Mouse (Mus musculus): ENCODE results near the gene Smurf2. TPM values are rescaled to one million over a fixed set of nuclear protein-coding genes. Genes with fewer than 3 reads are reported as not detected.
A peak's percentile ranks its signal among the peaks of the same experiment; 100 is the strongest.
"Not testable (repeated sequence)": the region's sequence is repeated elsewhere in the genome, so short reads cannot be mapped to it uniquely, and the experiment has no call there.

Smurf2 gene
- total RNA-seq, 4 experiments from 2014 or later, result 25.3 to 32.9 (median 28.0) TPM

DNA sequence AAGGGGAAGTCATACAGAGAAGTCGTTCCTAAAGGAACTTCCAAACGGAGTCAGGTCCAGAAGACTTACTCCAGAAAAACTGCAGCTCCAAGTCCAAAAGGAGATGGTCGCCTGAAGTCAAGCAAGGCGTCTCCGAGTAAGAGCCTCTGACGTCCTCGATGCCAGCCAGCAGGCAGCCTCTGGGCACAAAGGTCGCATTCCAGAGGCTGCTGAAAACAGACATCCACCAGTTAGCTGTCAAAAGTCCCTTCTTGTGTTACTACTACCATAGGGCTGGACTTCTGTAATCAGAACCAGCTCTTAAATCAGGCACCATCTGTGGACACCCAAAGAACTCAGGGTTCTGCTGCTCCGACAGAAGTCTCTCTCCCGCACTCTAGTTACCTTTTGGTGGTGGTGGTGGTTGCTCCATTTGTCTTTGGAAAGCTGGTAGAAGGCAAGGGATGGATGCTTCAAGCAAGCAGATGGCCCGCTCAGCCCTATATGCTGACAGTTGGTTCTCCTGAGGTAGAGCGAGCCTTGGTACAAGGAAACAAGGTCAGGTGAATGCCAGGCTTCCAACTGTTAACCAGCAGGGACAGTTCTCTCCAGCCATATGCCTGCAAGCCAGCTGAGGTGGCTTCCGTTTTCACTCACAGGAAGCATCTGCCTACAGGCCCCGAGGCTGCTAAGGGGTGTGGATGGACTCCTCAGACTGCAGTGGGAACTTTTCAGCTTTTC is 105.8 kb downstream of the Smurf2 start:
- no peak for DNase-seq (ENCODE audit: low spot score in 2 of 2)

DNA sequence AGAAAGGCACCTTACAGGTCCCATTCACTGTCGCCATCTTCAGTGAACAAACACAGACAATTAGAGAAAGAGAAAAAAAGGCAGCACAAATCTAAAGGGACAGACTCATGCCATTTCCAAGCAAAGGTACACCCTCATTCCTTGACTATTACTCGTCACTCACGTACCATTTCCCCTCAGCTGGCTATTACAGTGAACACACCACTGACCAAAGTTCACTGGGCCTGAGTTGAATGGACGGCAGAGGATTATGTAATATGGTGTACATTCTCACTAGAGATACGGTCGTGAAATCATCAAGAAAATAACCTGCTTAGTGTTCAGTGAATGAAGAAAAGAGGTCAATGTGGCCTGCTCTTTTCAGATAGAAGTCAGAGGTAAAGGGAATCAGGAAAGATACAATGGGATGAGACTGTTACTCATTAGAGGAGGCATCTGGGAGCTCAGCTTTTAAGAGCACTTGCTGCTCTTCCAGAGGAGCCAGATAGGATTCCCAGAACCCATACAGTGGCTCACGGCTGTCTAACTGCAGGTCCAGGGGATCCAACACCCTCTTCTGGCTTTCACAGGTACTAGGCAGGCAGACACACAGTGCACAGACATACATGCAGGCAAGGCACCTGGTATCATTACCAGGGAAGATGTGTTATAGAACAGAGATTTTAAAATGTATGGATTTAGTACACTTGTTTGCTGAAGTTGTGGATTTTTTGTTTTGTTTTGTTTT is 107.9 kb downstream of the Smurf2 start:
- no peak for DNase-seq (ENCODE audit: low spot score in 2 of 2)

DNA sequence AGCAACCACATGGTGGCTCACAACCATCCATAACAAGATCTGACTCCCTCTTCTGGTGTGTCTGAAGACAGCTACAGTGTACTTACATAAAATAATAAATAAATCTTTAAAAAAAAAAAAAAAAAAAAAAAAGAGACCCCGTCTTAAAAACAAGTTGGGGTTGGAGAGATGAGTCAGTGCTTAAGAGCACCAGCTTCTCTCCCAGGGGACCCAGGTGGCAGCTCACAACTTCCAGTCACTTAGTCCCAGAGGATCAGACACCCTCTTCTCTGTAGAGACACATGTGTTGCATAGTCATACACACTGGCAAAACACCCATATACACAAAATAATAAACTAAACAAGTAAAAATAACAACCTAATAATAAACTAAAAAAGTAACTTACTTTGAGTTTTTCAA is 113.1 kb downstream of the Smurf2 start:
- DNase-seq (ENCODE audit: low spot score in 2 of 2), result not testable (repeated sequence)

DNA sequence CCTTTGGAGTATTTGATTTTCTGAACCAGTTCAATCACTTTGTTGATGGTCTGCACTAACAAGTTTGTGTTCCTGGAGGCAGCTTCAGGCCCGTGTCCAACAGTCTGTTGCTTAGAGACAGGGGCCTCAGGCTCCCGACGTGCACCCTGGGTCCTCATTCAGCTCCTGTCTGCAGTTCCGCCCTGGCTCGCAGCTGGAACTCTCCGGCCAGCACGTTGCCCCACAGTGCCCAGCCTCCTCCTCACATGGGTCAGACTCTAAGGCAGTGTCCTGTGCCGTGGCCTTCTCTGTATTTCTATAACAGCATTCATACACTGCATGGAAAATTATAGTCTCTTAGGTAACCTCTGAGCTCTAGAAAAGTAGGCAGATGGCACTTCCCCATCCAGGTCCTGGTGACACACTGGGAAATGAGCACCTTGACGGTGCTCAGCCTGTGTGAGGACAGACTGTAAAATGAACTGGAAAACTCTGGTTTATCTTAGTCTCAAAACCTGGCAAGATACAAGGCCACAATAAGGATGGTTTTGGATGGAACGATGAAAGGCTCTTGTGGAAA is 118.4 kb downstream of the Smurf2 start:
- no peak for DNase-seq (ENCODE audit: low spot score in 2 of 2)

DNA sequence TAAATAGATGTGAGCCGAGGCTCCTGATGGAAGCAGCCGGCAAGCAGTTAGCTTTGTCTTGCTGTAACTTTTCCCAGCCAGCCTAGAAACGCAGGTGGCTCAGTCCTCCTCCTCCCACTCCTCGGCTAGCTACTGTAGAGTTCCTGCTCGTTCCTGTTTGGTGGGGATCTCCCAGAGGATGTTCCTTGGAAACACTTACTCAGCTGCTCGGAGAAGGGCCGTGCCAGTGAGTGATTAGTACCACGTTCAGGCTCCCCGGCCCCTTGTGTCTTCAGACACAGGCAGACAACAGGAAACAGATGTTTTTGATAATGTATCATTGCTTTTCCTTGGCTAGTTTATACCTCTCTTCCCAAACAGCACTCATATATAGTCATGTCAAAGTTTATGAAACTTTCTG is 124.8 kb downstream of the Smurf2 start:
- no peak for DNase-seq (ENCODE audit: low spot score in 2 of 2)

DNA sequence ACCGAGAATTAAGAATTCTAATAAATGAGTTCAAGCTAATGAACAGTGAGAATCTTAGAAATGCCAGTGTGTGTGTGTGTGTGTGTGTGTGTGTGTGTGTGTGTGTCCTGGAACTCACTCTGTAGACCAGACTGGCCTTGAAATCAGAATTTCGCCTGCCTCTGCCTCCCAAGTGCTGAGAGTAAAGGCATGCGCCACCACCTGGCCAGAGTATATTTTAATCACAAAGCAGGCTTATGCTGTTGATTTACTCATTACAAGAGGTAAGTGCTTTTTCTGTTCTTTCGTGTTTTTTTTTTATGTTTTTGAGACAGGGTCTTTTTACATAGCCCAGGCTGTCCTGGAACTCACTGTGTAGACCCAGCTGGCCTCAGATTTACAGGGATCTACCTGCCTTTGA is 126.7 kb downstream of the Smurf2 start:
- DNase-seq (ENCODE audit: low spot score in 2 of 2), result no peak

DNA sequence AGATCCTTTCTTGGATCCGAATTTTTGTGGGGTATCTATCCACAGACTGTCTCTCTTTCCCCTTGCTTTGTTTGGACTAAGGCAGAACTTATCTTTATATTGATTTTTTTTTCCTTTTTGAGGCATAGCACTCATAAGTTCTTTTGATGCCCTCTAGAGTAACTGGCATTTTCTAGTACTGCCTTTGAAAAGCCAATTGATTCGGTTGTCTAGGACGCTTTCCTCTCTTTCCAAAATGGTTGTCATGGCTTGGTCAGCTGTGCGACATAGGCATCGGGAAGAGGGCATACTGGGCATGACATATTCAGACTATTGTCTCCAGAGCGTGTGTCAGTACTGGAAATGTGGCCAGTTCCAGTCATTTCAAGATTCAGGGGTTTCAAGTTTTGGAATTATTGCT is 130.9 kb downstream of the Smurf2 start:
- no peak for DNase-seq (ENCODE audit: low spot score in 2 of 2)

DNA sequence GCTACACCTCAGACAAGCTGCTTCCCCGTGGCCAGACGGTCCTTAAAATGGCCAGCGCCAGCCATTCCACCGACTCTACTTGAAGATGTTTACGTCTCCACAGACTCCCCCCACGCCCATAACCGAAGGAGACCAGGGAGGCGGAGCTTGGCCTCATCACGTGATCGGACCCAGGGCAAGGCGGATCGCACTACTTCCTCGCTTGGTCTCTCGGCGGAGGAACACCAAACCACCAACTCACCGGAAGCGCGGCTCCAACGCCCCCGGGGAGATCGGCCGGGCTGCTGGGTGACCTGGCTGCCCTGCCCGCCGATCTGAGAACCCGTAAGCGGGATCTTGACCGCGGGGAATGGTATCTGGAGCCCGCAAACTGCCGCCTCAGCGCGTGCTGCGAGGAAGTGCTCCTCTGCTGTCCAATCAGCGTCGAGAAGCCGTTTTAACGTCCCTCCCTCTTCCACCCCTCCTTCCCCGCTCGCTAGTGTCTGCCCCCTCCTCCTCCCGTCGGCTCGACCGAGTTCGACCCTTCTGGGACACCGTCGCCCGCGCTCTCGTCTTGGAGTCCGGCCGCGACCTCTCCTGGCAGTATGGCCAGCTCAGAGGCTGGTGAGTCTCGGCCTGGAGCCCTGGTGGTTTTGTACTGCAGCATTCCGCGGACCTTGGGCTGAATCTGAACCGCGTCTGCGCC is 131.6 kb downstream of the Smurf2 start, which contains the start of the genes Ddx5 and Cep95:
Gene Ddx5, minus strand, starts transcription at position 411 of the 685 bp plus-strand sequence.
Gene Cep95, plus strand, starts transcription at position 478 of the 685 bp plus-strand sequence.
- peak; percentile 97 for DNase-seq (ENCODE audit: low spot score in 2 of 2)

DNA sequence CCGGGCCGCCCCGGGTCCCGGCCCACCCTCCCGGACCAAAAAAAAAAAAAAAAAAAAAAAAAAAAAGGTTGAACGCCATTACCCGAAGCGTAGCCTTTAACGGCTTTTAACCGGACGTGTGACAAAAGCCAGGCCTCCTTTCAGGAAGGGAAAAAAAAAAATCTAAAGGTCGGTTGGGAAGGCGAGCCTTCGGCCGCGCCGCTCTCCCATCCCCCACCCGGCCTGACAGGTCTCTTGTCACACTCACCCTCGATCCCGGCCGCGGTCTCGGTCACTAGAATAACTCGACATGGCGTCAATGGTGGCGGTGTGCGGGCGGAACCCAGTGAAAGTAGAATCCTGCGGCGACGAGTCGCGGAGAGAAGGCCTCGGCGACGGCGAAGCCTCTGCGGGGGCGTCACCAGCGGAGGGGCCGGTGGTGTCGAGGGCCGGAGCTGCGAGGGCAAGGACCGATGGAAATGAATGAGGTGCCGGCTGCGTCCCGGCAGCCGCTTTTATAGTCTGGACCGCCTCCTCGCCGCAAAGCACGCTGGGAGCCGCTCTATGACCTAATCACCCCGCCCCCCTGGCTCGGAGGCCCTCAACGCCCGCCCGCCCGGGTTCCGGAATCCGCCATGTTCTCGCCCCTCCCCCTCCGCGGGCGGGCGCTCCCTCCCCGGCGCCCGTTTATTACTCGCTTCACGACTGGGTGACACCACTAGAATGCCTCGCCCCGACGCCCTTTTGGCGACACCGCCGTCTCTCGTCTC is 132.3 kb downstream of the Smurf2 start:
- DNase-seq (ENCODE audit: low spot score in 2 of 2), result peak; percentile 97

DNA sequence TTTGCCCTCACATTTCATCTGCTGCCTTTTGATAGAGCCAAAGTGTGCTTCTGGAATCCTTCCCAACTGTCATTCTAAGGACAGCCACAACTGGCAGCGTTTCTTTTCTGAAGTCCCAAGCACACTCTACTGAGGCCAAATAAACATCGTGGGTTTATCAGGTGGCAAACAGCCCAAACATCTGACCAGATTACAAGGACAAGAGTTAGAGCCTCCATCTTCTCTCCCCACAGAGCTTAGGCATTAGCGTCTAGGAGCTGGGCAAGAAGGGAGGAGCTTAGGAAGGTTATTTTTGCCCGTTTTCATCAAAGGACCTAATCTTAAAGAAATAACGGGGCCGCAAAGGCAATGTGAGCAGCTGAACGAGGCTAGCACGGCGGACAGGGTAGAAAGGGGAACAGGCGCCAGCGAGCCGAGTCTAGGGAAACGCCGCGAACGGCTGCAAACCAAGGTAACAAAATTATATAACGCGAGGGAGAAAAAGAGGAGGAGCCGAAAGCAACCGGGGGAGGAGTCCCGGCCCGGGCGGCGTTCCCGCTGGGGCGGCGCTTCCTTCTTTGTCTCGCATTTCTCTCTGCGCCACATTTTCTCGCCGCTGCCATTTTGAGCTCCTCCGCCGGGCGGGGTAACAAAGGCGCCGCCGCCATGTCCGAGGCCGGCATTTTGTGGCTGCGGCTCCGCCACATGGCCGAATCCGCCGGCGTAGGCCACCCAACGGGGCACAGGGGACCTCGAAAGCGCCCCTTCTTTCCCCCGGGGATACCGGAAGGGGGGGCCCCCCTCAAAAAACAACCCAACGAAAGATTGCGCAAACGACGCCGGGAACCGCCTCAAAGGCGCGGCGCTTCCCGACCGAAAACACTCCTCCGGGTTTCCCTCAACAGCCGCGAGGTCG is 133.1 kb downstream of the Smurf2 start:
- DNase-seq (ENCODE audit: low spot score in 2 of 2), result peak; percentile 88 to 91

DNA sequence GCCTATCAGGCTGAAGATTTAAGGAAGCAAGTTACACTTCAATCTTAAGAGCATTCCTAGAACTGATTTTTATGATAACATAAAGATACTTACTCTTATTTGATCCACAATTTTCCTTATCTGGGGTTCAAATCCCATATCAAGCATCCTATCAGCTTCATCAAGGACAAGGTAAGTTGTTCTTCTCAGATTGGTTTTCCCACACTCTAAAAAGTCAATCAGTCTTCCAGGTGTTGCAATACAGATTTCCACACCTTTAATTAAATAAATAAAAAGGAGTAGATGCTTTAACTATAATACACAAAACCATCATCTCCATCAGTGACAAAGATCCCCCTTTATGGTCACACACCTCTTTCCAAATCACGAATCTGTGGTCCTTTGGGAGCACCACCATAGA is 135.5 kb downstream of the Smurf2 start:
- DNase-seq (ENCODE audit: low spot score in 2 of 2), result no peak

DNA sequence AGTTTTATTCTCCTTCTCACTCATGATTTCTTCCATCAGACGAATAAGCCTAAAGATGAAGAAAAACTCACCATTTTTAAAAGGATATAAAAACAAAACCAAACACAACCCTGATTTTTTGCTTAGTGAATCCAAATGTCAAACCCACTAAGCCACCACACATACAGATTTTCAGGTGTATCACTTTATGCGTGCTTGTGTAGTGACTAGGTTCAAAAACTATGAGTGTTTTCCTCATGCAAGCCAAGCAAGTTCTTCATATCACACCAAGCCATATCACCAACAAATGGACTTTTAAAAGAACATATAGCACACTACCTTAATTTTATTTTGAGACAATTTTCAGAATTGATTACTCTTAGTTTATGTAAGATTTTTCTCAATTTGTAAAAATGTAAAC is 136.0 kb downstream of the Smurf2 start:
- no peak for DNase-seq (ENCODE audit: low spot score in 2 of 2)

DNA sequence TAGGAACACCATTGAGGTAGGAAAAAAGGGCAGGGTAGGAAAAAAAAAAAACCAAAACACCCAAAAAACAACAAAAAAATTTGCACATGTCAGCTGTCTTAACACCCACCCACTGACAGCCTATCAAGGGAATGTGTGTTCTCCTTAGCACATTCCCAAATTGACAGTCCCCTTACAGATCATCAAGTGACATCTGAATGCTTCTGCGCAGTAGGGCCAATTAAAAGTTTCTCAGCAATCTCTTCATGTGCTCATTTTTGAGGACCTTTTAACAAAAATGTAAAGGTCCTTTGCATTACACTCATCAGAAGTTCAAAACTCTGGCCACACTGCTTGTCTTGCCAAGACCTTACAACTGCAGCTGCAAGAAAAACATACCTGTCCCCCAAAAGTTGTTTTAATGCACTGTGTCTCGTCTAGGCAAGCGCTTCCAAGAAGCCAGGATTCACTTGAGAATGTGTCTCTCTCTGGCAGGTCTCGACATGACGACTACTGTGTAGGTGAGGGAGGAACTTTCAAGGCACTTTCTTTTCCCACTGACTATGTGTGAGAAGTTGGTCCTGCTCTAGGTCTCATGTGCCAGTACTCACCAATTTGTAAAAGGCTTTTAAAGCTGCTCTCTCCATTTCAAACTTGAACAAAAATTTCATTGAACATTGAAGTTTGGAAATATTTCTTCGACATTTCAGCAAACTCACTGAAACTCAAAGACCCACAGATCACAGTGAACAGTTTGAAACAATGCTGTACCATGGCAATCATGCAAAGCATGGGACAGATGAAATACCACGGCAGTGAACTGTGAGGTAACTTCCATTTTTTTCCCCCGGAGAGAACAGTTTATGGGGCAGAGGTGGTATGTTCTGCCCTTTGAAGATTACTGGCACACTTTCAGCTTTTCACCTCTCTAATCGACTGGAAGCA is 137.4 kb downstream of the Smurf2 start:
- no peak for DNase-seq (ENCODE audit: low spot score in 2 of 2)

DNA sequence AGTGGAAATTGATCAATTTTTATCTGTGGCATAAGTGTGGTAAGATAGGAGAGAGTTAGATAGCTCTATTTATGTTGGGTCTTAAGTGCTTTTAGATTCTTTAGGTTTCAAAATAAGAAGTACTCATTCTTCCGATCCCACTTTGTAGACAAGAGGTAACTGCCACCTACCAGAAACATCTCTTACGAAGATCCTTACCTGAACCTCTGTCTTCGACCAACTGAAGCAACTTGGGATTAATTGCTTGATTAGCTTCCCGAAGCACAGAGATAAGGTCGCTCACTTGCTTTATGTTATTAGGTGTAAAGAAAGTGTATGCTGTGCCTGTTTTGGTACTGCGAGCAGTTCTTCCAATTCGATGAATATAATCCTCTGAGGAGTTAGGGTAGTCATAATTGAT is 138.2 kb downstream of the Smurf2 start:
- DNase-seq (ENCODE audit: low spot score in 2 of 2), result not testable (repeated sequence)

DNA sequence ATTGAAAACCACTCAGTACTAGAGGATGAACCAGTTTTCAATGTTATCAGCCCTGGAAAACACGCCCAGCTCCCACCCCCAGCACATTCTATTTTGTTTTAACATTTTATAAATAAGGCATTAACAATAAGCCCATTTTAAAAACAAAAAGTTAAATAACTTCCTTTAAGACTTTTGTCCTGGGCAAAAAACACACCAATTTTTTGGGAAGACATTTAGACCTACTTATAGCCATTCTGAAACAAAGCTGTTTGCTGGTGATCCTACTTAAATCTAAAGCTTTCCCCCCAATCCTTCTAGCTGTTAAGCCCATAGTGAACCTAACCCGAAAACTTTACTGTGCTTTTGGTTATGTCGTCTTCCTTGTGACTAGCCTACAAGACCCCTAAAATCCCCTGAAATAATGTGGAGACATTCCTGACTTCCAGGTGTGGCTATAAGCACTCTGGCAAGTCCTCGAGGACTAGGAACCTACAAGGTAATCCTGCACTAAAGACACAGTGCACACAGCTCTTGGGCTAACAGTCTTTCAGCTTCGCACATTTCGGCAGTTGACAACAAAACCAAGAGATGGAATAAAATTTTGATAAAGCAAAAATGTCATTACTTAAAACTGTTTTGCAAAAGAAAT is 139.8 kb downstream of the Smurf2 start:
- DNase-seq (ENCODE audit: low spot score in 2 of 2), result no peak

DNA sequence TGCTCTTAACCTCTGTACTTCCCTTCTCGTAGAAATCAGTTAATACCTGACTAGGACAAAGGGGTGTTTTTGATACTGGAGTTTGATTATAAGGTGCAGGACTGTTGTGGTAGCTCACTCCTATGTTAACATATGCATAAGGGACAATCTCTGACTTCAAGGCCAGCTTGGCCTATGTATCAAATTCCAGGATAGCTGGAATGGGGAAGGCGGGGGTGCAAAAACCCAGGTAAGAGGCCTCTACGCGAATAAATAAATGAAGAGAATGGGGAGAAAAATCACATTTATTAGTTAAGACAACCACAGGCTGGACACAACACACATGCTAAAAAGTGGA is 140.5 kb downstream of the Smurf2 start:
- no peak for DNase-seq (ENCODE audit: low spot score in 2 of 2)

DNA sequence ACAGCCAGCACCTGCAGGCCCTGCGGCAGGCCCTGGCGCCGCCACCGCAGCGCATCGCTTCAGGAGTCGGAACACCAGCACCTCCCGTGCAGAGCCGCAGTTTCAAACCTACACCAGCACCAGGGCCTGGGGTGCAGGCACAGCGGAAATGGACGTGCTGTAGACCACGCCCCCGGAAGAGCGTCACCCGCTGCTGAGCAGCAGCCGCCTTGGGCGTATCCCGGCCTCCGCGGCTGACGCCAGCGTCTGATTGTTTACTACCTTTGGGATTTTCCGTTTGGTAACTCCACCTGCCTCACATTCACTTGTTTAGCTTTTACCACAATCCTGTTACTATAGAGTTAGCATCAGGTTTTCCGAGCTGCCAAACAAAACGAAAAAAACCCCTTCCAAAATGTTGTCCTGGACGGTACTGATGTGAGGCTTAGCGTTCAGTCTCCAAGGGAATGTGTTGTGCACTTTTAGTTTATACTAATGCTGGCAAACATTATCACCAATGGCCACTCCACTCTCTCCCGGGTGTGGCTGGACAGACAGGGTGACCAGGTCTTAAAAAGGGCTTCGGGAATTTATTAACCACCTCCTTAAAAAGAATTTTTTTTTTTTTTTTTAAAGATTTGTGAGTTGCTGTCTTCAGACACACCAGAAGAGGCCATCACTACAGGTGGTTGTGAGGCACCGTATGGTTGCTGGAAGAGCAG is 141.0 kb downstream of the Smurf2 start, which contains the start of gene Polg2:
Gene Polg2, minus strand, starts transcription at position 150 of the 701 bp plus-strand sequence.
- DNase-seq (ENCODE audit: low spot score in 2 of 2), result peak; percentile 79 to 88

All from gastrocnemius, adult 8-10 months (tissue).